Mouse (Mus musculus): ENCODE data around the gene Arhgap22. TPM values are rescaled to one million over a fixed set of nuclear protein-coding genes. Genes with fewer than 3 reads are reported as not detected.

The Arhgap22 gene
- polyA plus RNA-seq, 1 experiment from 2014 or later: 7.6 TPM

DNA sequence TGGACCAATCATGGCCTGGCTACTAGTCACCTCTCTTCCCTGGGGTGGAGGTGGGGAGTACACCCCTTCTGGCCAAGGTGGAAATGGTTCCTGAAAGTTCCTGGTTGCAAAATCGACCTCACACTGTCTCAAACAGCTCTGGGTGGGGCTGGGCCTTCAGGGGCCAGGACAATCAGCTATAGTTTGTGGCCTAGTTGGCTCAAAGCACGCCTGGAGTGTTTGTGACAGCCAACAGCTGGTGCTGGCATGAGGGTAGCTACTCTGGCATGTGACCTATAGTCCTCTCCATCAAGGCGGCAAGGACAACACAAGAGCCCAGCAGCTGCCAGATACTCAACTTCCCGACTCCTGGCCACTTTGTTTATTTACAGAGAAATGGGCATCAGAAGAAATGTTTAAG is 133.9 kb downstream of the Arhgap22 start:
- no peak overlapping the region for H3K4me2 ChIP-seq (replicated peaks)
- WGBS: 57% methylated on average over 4 of the region's 4 CpGs

DNA sequence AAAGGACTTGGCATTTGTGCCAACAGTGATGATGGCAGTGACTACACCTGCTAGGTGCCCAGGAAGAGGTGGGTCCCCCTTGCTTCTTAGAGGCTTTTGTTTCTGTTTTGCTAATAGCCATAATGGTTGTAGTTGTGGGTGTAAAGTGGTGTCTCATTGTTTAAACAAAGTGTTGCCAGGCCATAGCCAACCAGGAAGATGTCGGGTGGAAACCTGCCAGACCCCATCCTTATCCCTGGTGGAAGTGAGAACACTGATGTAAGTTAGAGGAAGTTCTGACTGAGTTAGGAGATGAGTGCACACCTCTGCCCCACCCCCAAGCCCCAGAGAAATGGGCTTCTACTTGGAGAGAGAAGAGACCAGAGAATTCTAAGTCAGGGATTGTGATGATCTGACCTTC is 134.3 kb downstream of the Arhgap22 start:
- ATAC-seq (ENCODE audit: low FRiP score, low read depth): no peak
- Histone ChIP-seq H3K36me3 (no peaks in the 10 kb centered on the region), H3K4me1 (peaks cover 7% of the 10 kb centered on the region), H3K27ac (no peak overlapping the region), H3K27me3 (replicated peaks) (peaks cover 41% of the 10 kb centered on the region), H3K4me3 (no peak overlapping the region), H3K4me2 (replicated peaks) (no peak overlapping the region), H3K9me3 (no peaks in the 10 kb centered on the region), H3K9ac (no peak overlapping the region)
- 68% methylated on average over 1 of the region's 1 CpGs for WGBS

More for the DNA sequence above, 133.9 kb downstream of the Arhgap22 start:
- H3K27ac ChIP-seq: no peak overlapping the region
- H3K4me3 ChIP-seq: no peak overlapping the region
- H3K27me3 ChIP-seq (replicated peaks): peaks cover 40% of the 10 kb centered on the region
- no peak for ATAC-seq (ENCODE audit: low FRiP score, low read depth)
- H3K9ac ChIP-seq: no peak overlapping the region
- H3K4me1 ChIP-seq: peaks cover 7% of the 10 kb centered on the region
- H3K36me3 ChIP-seq: no peaks in the 10 kb centered on the region
- no peaks in the 10 kb centered on the region for H3K9me3 ChIP-seq

DNA sequence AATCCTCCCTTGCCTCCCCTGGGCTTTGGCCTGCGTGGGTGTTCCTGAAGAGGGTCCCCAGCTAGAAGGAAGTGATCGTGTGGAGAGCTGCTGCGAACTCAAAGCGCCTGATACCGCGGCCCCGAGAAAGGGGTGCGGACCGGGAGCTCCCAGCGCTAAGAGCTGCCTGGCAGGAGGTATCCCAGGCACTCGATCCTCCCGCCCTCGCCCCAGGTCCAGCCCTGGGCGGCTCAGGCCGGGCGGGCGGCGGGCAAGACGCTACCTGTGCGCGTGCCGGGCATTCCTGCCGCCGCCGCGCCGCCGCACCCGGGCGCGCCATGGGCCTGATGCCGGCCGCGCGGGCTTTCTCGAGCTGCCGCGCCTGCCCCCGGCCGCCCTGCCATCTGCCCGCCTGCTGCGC is 137.2 kb downstream of the Arhgap22 start:
- peak overlapping the region; percentile 56; the same call in 1 of the 2 replicates for H3K9ac ChIP-seq
- H3K4me1 ChIP-seq: peaks cover 7% of the 10 kb centered on the region
- peak overlapping the region; percentile 84 for H3K4me2 ChIP-seq (replicated peaks)
- H3K4me3 ChIP-seq: peak overlapping the region; percentile 36
- WGBS: 1% methylated on average over 41 of the region's 42 CpGs
- no peak overlapping the region for H3K27ac ChIP-seq
- H3K27me3 ChIP-seq (replicated peaks): peaks cover 41% of the 10 kb centered on the region
- H3K36me3 ChIP-seq: no peaks in the 10 kb centered on the region
- ATAC-seq (ENCODE audit: low FRiP score, low read depth): no peak
- no peaks in the 10 kb centered on the region for H3K9me3 ChIP-seq

DNA sequence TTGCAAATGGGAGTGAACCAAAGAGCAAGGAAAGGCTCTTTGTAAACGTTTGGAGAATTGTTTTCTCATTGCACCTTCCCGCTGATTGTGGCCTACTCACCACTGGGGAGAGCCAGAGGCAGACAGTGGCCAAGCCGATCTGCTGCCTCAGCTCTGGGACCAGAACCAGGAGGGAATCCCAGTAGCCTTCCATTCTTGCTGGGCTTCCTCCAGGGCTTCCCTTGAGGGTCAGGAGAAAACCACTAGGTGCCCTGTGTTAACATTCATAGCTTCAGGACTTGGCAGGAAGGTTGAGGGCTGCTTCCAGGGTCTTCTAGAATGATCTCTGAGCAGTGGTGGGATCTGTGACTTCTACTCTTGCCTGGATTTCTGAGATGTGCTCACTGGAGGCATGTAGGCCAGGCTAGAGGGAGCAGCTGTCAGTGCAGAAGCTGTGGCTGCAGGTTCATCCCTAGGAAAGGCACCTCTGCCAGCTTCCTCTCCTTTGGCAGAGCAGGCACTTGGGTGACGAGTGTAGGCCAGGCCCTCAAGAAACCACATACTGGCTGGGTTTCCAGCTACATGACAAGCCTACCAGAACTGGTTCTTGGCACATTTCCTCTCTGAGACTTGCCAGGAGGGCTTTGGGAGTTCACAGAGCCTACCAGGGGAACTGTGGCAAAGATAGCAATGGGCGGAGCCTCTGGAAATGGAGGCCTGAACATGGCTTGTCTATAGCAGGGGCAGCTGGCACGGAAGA is 138.3 kb downstream of the Arhgap22 start:
- Histone ChIP-seq H3K4me1 (peaks cover 7% of the 10 kb centered on the region), H3K27ac (no peak overlapping the region), H3K36me3 (no peaks in the 10 kb centered on the region), H3K27me3 (replicated peaks) (peaks cover 41% of the 10 kb centered on the region), H3K9ac (no peak overlapping the region), H3K9me3 (no peaks in the 10 kb centered on the region), H3K4me2 (replicated peaks) (no peak overlapping the region), H3K4me3 (no peak overlapping the region)
- 77% methylated on average over 6 of the region's 6 CpGs for WGBS
- no peak for ATAC-seq (ENCODE audit: low FRiP score, low read depth)

DNA sequence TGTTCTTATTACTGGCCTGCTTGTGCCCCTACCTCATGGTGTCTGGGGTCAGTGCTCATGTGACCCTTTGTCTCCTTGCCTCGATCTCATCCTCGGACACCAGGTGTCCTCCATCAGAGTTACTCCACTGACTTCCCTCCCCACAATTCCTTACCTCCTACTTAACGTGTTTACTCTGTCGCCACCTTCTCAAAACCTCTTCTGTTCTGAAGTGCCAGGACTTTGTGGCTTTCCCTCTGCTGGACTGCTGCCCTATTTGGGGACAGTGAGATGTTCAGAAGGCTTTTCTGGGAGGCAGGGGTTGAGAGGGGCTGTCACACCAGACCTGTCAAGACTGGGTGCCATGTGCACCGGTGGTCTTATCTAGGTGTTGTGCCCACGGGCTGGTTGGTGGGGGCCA is 139.1 kb downstream of the Arhgap22 start:
- Histone ChIP-seq H3K27ac (no peak overlapping the region), H3K4me1 (peaks cover 7% of the 10 kb centered on the region), H3K9ac (no peak overlapping the region), H3K36me3 (no peaks in the 10 kb centered on the region), H3K4me2 (replicated peaks) (no peak overlapping the region), H3K27me3 (replicated peaks) (peaks cover 41% of the 10 kb centered on the region), H3K9me3 (no peaks in the 10 kb centered on the region), H3K4me3 (no peak overlapping the region)
- no peak for ATAC-seq (ENCODE audit: low FRiP score, low read depth)
- WGBS: 83% methylated on average over 6 of the region's 6 CpGs

DNA sequence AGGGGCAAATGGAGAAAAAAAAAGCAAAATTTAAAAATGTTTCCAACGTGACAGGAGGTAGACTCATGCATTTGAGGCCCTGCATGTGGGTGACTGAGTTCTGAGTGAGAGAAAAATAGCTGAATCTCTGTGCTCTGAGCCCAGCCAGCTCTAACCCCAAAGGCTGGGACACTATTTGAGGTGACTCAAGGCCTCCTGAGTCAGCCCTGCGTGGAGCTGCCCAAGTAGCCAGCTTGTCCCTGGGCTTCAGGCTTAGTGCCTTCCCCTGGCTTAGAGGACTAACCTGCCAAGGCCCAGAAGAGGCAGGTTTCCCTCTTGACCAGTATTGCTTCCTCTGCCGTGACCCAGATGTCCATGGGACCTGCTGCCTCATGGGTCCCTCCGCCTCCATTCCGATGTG is 141.4 kb downstream of the Arhgap22 start:
- Histone ChIP-seq H3K4me2 (replicated peaks) (no peak overlapping the region), H3K9me3 (no peaks in the 10 kb centered on the region), H3K4me1 (peaks cover 7% of the 10 kb centered on the region), H3K36me3 (no peaks in the 10 kb centered on the region), H3K27me3 (replicated peaks) (peaks cover 26% of the 10 kb centered on the region), H3K4me3 (no peak overlapping the region), H3K27ac (no peak overlapping the region), H3K9ac (no peak overlapping the region)
- ATAC-seq (ENCODE audit: low FRiP score, low read depth): no peak
- 91% methylated on average over 5 of the region's 5 CpGs for WGBS

DNA sequence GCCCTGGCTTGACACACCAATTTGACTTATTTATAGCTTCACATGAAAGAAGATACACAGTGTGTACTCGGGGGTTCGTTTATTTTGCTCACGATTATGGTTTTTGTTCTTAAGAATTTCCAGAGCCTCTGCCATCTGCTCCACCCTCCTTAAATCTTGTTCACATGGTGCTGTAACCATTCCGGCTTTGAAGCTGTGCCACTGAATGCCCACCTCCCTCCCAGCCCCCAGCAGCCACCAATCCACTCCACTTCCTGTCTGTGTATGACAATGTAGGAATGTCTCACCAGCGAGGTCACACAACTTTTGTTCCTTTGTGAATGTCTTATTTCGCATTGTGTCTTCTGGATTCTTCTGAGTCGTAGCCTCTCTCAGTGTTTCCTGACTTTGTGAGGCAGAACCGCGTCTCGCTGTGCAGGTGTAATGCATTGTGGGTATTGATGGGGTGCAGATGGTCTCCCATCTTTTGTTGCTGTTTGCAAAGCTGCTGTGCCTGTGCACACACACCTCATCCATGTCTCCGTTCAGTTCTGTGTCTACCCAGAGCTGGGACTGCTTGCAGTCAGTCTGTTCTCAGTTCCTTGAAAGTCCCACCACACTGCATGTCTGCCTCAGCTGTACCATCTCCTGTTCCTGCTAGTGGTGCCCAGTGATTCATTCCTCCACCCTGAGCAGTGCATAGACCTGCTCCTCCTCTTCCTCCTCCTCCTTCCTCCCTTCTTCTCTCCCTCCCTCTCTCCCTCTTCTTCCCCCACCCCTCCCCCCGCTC is 144.0 kb downstream of the Arhgap22 start:
- WGBS: 70% methylated on average over 12 of the region's 12 CpGs
- H3K4me1 ChIP-seq: peaks cover 6% of the 10 kb centered on the region
- H3K36me3 ChIP-seq: no peaks in the 10 kb centered on the region
- no peak for ATAC-seq (ENCODE audit: low FRiP score, low read depth)
- H3K4me2 ChIP-seq (replicated peaks): no peak overlapping the region
- no peak overlapping the region for H3K4me3 ChIP-seq
- H3K27me3 ChIP-seq (replicated peaks): peaks cover 1% of the 10 kb centered on the region; the same call in 1 of the 2 replicates
- H3K9me3 ChIP-seq: no peaks in the 10 kb centered on the region
- H3K27ac ChIP-seq: no peak overlapping the region
- no peak overlapping the region for H3K9ac ChIP-seq

DNA sequence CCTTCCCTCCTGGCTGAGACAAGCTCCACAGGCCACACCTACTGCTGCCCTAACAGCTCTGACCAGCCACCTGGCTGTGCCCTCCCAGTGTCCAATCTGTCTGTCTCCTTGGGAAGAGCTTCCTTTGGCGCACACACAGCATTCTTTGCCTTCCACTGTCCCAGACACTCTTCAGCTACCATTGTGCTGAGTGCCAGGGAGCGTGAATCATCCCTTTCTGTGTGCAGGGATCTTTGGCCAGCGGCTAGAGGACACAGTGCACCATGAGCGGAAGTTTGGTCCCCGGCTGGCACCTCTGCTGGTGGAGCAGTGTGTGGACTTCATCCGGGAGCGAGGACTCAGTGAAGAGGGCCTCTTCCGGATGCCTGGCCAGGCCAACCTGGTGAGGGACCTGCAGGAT is 145.1 kb downstream of the Arhgap22 start:
- ATAC-seq (ENCODE audit: low FRiP score, low read depth): no peak
- H3K4me3 ChIP-seq: no peak overlapping the region
- no peaks in the 10 kb centered on the region for H3K9me3 ChIP-seq
- H3K9ac ChIP-seq: no peak overlapping the region
- H3K27me3 ChIP-seq (replicated peaks): no peaks in the 10 kb centered on the region
- H3K27ac ChIP-seq: no peak overlapping the region
- WGBS: 90% methylated on average over 8 of the region's 8 CpGs
- no peaks in the 10 kb centered on the region for H3K36me3 ChIP-seq
- H3K4me1 ChIP-seq: peaks cover 9% of the 10 kb centered on the region
- no peak overlapping the region for H3K4me2 ChIP-seq (replicated peaks)

DNA sequence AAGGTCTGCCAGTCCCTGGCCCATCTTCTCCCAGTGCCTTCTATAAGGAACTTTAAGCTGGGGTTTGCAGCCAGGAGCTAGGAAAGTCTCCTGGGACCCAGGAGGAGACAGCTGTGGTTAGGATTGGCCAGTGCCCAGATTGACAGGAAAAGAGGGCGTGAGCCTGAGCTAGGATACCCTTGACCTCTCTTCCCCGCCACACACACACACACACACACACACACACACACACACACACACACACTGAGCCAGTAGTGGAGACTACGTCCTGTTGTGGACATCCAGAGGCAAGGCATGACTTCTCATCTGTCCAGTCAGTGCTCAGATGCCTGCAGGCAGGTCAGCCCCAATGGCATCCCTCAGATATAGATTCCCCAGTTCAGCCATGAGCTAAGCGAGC is 147.7 kb downstream of the Arhgap22 start:
- H3K27ac ChIP-seq: no peak overlapping the region
- ATAC-seq (ENCODE audit: low FRiP score, low read depth): no peak
- H3K4me1 ChIP-seq: peaks cover 10% of the 10 kb centered on the region
- 73% methylated on average over 4 of the region's 4 CpGs for WGBS
- H3K9ac ChIP-seq: no peak overlapping the region
- no peaks in the 10 kb centered on the region for H3K27me3 ChIP-seq (replicated peaks)
- H3K4me2 ChIP-seq (replicated peaks): no peak overlapping the region
- no peaks in the 10 kb centered on the region for H3K36me3 ChIP-seq
- no peak overlapping the region for H3K4me3 ChIP-seq
- no peaks in the 10 kb centered on the region for H3K9me3 ChIP-seq

DNA sequence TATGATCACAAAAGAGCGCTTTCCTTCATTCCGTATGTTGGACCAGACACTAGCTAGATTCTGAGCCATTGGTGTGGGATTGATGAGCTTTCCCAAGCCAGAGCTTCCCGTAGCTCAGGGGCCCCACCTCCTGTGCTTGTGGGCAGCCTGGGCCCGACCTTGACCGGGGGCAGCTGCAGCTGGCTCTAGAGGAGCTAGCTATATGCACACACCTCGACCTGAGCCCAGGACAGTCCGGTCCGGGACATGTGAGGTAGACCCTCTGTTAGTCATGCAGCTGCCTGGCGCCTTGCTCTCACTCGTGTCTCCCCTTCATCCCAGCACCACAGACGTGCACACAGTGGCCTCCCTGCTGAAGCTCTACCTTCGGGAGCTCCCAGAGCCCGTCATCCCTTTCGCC is 148.3 kb downstream of the Arhgap22 start:
- Histone ChIP-seq H3K9me3 (no peaks in the 10 kb centered on the region), H3K4me1 (peaks cover 15% of the 10 kb centered on the region), H3K27me3 (replicated peaks) (no peaks in the 10 kb centered on the region), H3K36me3 (no peaks in the 10 kb centered on the region), H3K9ac (no peak overlapping the region), H3K27ac (no peak overlapping the region), H3K4me2 (replicated peaks) (no peak overlapping the region), H3K4me3 (no peak overlapping the region)
- 73% methylated on average over 14 of the region's 14 CpGs for WGBS
- ATAC-seq (ENCODE audit: low FRiP score, low read depth): no peak

DNA sequence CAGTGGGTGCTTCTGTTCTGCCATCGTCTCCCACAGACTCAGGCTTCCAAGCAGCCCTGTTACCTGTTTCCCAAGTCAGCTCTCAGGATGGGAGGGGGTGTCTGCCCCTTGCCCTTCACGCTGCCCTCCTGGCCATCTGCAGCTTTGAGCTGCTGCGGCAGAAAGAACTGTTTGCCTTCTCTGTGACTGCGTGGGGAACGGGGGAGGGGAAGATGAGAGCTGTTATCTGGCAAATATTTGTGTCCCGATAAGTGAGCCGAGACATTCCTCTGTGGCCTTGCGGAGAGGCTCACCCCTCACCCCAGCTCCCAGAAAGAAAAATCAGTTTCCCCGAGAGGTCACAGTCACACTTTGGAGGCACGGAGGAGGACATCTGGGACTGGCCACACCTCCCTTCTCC is 149.0 kb downstream of the Arhgap22 start:
- peaks cover 17% of the 10 kb centered on the region for H3K4me1 ChIP-seq
- H3K4me2 ChIP-seq (replicated peaks): no peak overlapping the region
- no peaks in the 10 kb centered on the region for H3K9me3 ChIP-seq
- no peak overlapping the region for H3K27ac ChIP-seq
- H3K27me3 ChIP-seq (replicated peaks): no peaks in the 10 kb centered on the region
- no peak overlapping the region for H3K9ac ChIP-seq
- H3K4me3 ChIP-seq: no peak overlapping the region
- no peak for ATAC-seq (ENCODE audit: low FRiP score, low read depth)
- H3K36me3 ChIP-seq: no peaks in the 10 kb centered on the region
- 49% methylated on average over 10 of the region's 10 CpGs for WGBS

DNA sequence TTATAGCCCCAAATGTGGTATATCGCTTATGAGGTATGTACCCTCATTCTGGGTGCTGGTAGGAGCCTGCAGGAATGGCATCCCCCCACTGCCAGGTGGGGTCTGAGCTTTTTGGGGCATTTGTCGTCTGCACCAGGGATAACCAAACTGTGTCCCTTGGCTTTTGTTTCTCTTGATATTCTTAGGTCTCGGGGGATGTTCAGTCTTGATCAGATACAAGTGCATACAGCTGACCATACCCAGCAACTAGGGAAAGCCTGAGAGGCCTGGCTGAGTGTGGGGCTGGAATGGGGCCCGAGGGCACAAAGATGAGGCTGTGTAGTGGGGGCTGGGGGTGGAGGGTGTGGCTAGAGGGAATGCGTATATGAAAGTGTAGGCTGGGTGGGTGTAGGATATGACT is 149.8 kb downstream of the Arhgap22 start:
- ATAC-seq (ENCODE audit: low FRiP score, low read depth): no peak
- no peak overlapping the region for H3K4me3 ChIP-seq
- peaks cover 17% of the 10 kb centered on the region for H3K4me1 ChIP-seq
- no peaks in the 10 kb centered on the region for H3K36me3 ChIP-seq
- no peak overlapping the region for H3K27ac ChIP-seq
- no peak overlapping the region for H3K9ac ChIP-seq
- H3K4me2 ChIP-seq (replicated peaks): no peak overlapping the region
- 82% methylated on average over 5 of the region's 5 CpGs for WGBS
- no peaks in the 10 kb centered on the region for H3K27me3 ChIP-seq (replicated peaks)
- no peaks in the 10 kb centered on the region for H3K9me3 ChIP-seq

Measured in neural tube, embryonic 12.5 days (tissue).